Mouse (Mus musculus) heart, postnatal 0 days (tissue): ENCODE measurements around the gene Lpp.

Source experiments
- CTCF ChIP-seq: IDR thresholded peaks from 2 replicates; pipeline ENCODE4 v1.5.1; 2016; ENCODE audit warnings: antibody characterized with exemption, control low read depth, low read depth
- EP300 ChIP-seq: IDR thresholded peaks from 2 replicates; pipeline ENCODE4 v1.6.1; 2016; ENCODE audit warnings: antibody characterized with exemption, low read depth

- no peak for TF ChIP-seq EP300
- TF ChIP-seq CTCF = no peak
Measured at GRCm38 (mm10) chr16:24536261-24536660, 143.0 kb downstream of the Lpp start.
